Mouse (Mus musculus) liver, embryonic 14.5 days (tissue): Measurements from ENCODE around the gene Myl12a.

Experiments used
- CTCF ChIP-seq: IDR thresholded peaks from 2 replicates; pipeline ENCODE4 v1.5.1; 2016; ENCODE audit warnings: antibody characterized with exemption, low read depth, control low read depth
- EP300 ChIP-seq: IDR thresholded peaks from 2 replicates; pipeline ENCODE4 v1.6.1; 2016; ENCODE audit warnings: antibody characterized with exemption, low read depth

- no peak for TF ChIP-seq CTCF
- no peak for TF ChIP-seq EP300
Measured at GRCm38 (mm10) chr17:71039851-71040581, 37.3 kb upstream of the Myl12a start.
